Mouse (Mus musculus): ENCODE results near the gene Zbtb16. TPM values are rescaled to one million over a fixed set of nuclear protein-coding genes. Genes with fewer than 3 reads are reported as not detected.

Zbtb16 gene
- polyA plus RNA-seq, 1 experiment from 2014 or later: 0.28 TPM

- H3K4me2 ChIP-seq (ENCODE audit: low read length): no peak overlapping the region
- 0 out of 2 replicates have a peak, but pooled peaks cover 7% of the 10 kb centered on the region for H3K4me1 ChIP-seq (replicated peaks; ENCODE audit: insufficient read depth, low read length)
- H3K27me3 ChIP-seq (ENCODE audit: insufficient read depth, low read length): no peaks in the 10 kb centered on the region
- no peaks in the 10 kb centered on the region for H3K36me3 ChIP-seq (ENCODE audit: insufficient read depth, low read length)
- H3K9ac ChIP-seq (ENCODE audit: low read depth, low read length): no peak overlapping the region
- no peak for DNase-seq (ENCODE audit: low spot score)
- ATAC-seq (replicated peaks; ENCODE audit: low FRiP score, low read depth): no peak
- no peak overlapping the region for H3K4me3 ChIP-seq (replicated peaks; ENCODE audit: low read depth, low read length)
- H3K27ac ChIP-seq: no peak overlapping the region
- H3K9me3 ChIP-seq (replicated peaks; ENCODE audit: low read length): no peaks in the 10 kb centered on the region
- WGBS: 52% methylated on average over 4 of the region's 4 CpGs
- TF ChIP-seq CTCF (IDR thresholded peaks at IDR 0.05; ENCODE audit: low read depth): no peak
Observed at GRCm38 (mm10) chr9:48793638-48794188, 42.3 kb downstream of the Zbtb16 start.

GRCm38 (mm10) chr9:48790575-48790974, 45.4 kb downstream of the Zbtb16 start:
- H3K4me1 ChIP-seq (replicated peaks; ENCODE audit: insufficient read depth, low read length): peaks cover 11% of the 10 kb centered on the region; the same call in 1 of the 2 replicates
- H3K27me3 ChIP-seq (ENCODE audit: insufficient read depth, low read length): no peaks in the 10 kb centered on the region
- no peak overlapping the region for H3K9ac ChIP-seq (ENCODE audit: low read depth, low read length)
- DNase-seq (ENCODE audit: low spot score): no peak
- no peak overlapping the region for H3K4me3 ChIP-seq (replicated peaks; ENCODE audit: low read depth, low read length)
- no peak overlapping the region for H3K27ac ChIP-seq
- H3K36me3 ChIP-seq (ENCODE audit: insufficient read depth, low read length): no peaks in the 10 kb centered on the region
- no peak for ATAC-seq (replicated peaks; ENCODE audit: low FRiP score, low read depth)
- H3K9me3 ChIP-seq (replicated peaks; ENCODE audit: low read length): no peaks in the 10 kb centered on the region
- no peak for TF ChIP-seq CTCF (IDR thresholded peaks at IDR 0.05; ENCODE audit: low read depth)
- H3K4me2 ChIP-seq (ENCODE audit: low read length): no peak overlapping the region
- WGBS: 80% methylated on average over 10 of the region's 10 CpGs

DNA sequence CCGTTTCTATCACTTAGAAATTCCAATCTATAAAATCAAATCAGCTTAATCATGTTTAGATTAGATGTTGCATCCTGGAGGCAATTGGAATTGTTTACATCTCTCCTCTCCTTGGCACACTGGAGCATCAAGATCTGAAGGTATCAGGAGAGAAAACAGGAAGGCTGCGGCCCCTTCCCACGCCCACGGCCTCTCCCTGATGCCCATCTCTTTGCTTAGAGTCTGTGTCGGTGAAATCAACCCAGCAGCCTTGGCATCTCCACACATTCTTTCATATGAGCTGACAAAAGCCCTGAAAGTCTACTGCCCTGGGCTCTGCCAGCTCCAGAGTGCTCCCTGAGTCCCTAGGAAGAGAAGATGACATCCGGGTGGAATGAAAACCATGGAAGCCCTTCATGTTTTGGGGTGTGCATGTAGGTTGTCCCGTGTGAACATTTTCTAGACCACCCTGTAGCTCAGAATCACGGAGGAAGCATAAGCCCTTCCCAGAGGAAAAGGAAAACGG, 48.1 kb downstream of the Zbtb16 start:
- no peak overlapping the region for H3K9ac ChIP-seq (ENCODE audit: low read depth, low read length)
- DNase-seq (ENCODE audit: low spot score): no peak
- no peak overlapping the region for H3K4me2 ChIP-seq (ENCODE audit: low read length)
- H3K9me3 ChIP-seq (replicated peaks; ENCODE audit: low read length): no peaks in the 10 kb centered on the region
- peaks cover 7% of the 10 kb centered on the region; the same call in 1 of the 2 replicates for H3K4me1 ChIP-seq (replicated peaks; ENCODE audit: insufficient read depth, low read length)
- 65% methylated on average over 9 of the region's 9 CpGs for WGBS
- no peaks in the 10 kb centered on the region for H3K36me3 ChIP-seq (ENCODE audit: insufficient read depth, low read length)
- H3K27ac ChIP-seq: no peak overlapping the region
- no peaks in the 10 kb centered on the region for H3K27me3 ChIP-seq (ENCODE audit: insufficient read depth, low read length)
- TF ChIP-seq CTCF (IDR thresholded peaks at IDR 0.05; ENCODE audit: low read depth): no peak
- no peak for ATAC-seq (replicated peaks; ENCODE audit: low FRiP score, low read depth)
- H3K4me3 ChIP-seq (replicated peaks; ENCODE audit: low read depth, low read length): no peak overlapping the region

GRCm38 (mm10) chr9:48787321-48787720, 48.7 kb downstream of the Zbtb16 start:
- DNase-seq (ENCODE audit: low spot score): peak; percentile 44
- Histone ChIP-seq H3K4me3 (replicated peaks; ENCODE audit: low read depth, low read length) (no peak overlapping the region), H3K27ac (no peak overlapping the region), H3K4me2 (ENCODE audit: low read length) (no peak overlapping the region), H3K9me3 (replicated peaks; ENCODE audit: low read length) (no peaks in the 10 kb centered on the region), H3K27me3 (ENCODE audit: insufficient read depth, low read length) (no peaks in the 10 kb centered on the region), H3K36me3 (ENCODE audit: insufficient read depth, low read length) (no peaks in the 10 kb centered on the region), H3K9ac (ENCODE audit: low read depth, low read length) (no peak overlapping the region), H3K4me1 (replicated peaks; ENCODE audit: insufficient read depth, low read length) (peaks cover 7% of the 10 kb centered on the region; the same call in 1 of the 2 replicates)
- no peak for TF ChIP-seq CTCF (IDR thresholded peaks at IDR 0.05; ENCODE audit: low read depth)
- WGBS: 32% methylated on average over 1 of the region's 1 CpGs
- no peak for ATAC-seq (replicated peaks; ENCODE audit: low FRiP score, low read depth)

DNA sequence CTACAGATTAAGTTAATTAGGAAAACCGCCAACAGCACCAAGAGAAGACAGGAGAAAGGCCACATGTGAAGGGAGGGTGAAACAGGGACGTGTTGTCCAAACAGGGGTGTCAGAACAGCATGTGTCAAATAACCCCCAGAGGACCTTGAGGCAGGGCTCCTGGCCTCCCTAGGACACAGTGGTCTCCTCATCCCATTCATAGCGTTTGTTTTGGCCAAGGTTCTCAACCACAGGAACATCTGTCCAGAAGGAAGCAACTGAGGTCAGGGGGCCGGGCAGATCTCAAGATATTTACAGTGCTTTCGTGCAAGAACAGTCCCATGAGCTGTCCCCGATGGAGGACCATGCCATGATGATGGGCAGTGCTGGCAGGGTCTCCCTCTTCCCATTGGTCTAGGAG, 49.2 kb downstream of the Zbtb16 start:
- H3K4me3 ChIP-seq (replicated peaks; ENCODE audit: low read depth, low read length): no peak overlapping the region
- no peak for TF ChIP-seq CTCF (IDR thresholded peaks at IDR 0.05; ENCODE audit: low read depth)
- DNase-seq (ENCODE audit: low spot score): peak; percentile 51
- H3K4me2 ChIP-seq (ENCODE audit: low read length): no peak overlapping the region
- no peak overlapping the region for H3K9ac ChIP-seq (ENCODE audit: low read depth, low read length)
- no peaks in the 10 kb centered on the region for H3K27me3 ChIP-seq (ENCODE audit: insufficient read depth, low read length)
- WGBS: 34% methylated on average over 6 of the region's 6 CpGs
- H3K4me1 ChIP-seq (replicated peaks; ENCODE audit: insufficient read depth, low read length): peaks cover 7% of the 10 kb centered on the region; the same call in 1 of the 2 replicates
- no peak for ATAC-seq (replicated peaks; ENCODE audit: low FRiP score, low read depth)
- H3K27ac ChIP-seq: no peak overlapping the region
- H3K9me3 ChIP-seq (replicated peaks; ENCODE audit: low read length): no peaks in the 10 kb centered on the region
- H3K36me3 ChIP-seq (ENCODE audit: insufficient read depth, low read length): no peaks in the 10 kb centered on the region

DNA sequence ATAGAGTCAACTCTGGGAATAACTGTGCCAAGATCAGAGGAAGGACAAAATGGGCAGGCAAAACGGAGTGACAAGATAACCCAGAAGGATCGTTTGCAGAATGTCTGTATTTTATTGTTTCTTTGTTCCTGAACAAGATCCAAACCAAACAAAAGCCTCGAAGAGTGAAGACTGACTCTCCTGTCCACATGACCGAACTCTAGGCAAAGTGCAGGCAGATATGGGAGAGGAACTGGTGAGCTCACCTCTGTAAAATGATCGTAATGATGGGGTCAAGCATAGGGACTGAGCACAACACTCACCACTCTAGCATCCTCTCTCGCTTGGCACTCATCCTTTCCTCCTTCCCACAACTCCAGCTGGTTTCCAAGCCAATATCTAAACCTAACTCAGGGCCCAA, 51.1 kb downstream of the Zbtb16 start:
- Histone ChIP-seq H3K27ac (no peak overlapping the region), H3K9me3 (replicated peaks; ENCODE audit: low read length) (no peaks in the 10 kb centered on the region), H3K9ac (ENCODE audit: low read depth, low read length) (no peak overlapping the region), H3K36me3 (ENCODE audit: insufficient read depth, low read length) (no peaks in the 10 kb centered on the region), H3K27me3 (ENCODE audit: insufficient read depth, low read length) (no peaks in the 10 kb centered on the region), H3K4me2 (ENCODE audit: low read length) (no peak overlapping the region), H3K4me1 (replicated peaks; ENCODE audit: insufficient read depth, low read length) (peaks cover 7% of the 10 kb centered on the region; the same call in 1 of the 2 replicates), H3K4me3 (replicated peaks; ENCODE audit: low read depth, low read length) (no peak overlapping the region)
- TF ChIP-seq CTCF (IDR thresholded peaks at IDR 0.05; ENCODE audit: low read depth): no peak
- DNase-seq (ENCODE audit: low spot score): no peak
- WGBS: 52% methylated on average over 6 of the region's 6 CpGs
- no peak for ATAC-seq (replicated peaks; ENCODE audit: low FRiP score, low read depth)

Measured in kidney, postnatal 0 days (tissue).